Mouse (Mus musculus) right cerebral cortex, postnatal 4 days (tissue): ENCODE measurements around the gene Mfsd2a.

Experiments
- DNase-seq: peaks from one replicate; pipeline ENCODE4 v3.0.0-alpha.2; 2022

Mfsd2a gene

DNA sequence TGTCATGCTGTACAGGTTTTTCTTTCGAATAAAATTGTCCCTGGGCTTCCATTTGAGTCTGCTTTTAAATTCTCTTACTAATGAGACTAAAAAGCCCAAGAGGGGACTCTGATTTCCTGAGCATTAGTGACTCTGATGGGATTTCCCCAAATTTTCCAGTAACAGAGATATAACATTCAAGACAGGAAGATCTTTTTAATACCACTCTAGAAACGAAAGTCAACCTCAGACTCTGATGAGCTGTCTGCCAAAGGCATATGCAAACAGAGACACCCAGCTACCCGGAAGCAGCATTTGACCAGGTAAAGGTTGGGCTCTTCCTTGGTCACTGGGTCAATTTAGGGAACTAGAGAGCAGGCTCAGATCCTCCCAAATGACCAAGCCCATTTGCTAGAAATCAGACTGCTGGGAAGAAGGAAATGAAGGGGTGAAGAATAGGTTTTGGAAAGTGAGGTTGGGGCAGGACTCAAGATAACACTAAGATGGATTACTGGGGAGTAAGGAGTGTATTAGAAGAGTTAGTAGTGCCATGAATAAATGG lies 27.9 kb downstream of the Mfsd2a start:
- no peak for DNase-seq

DNA sequence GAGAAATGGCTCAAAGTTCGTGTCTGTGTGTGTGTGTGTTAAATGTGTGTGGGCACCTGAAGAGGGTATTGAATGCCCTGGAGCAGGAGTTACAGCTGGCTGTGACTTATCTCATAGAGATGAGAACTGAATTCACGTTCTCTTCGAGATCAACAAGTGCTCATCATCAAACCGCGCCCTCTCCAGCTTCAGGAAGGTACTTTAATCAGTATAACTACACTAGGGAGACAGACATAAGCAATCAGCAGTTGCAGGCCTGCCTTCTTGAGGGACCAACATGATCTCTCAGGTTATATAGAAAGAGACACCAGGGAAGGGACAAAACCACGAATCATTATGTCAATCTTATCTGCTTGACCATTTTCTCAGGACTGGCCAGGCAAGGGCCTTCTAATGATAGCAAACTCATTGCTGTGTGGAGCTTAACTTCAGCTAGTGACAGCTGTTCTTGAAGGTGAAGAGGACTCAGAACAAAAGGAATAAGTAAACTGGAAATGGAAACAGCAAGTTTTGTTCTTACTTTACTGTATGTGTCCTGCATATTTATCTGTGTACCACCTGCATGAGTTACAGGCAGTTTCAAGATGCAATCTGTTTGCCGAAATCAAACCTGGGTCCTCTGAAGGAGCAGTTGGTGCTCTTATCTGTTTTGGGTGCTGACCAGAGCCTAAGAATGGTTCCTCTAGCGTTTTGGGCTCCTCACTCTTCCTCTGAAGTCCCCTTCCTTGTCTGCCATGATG lies 28.6 kb downstream of the Mfsd2a start:
- no peak for DNase-seq

DNA sequence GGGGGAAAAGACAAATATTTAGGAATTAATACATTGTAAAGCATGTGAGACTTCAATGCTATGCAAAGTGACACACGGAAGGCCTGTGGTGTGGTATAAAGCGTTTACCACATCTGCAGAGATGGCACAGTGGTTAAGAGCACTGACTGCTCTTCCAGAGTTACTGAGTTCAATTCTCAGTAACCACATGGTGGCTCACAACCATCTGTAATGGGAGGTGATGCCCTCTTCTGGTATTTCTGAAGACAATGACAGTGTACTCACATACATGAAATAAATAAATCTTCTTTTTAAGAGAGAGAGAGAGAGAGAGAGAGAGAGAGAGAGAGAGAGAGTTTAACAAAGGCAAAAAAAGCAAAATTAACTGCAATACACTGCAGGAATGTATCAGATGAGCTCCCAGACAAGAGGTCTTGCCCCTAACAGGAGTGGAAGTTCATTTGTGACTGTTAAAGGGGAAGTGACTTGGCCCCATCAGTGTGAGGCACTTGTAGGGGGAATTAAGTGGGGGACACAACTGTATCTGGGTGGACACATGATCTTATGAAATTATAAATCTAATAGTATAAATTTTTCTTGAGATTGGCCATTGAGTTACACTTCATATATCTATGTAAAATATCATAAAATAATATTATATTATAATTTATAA lies 29.9 kb downstream of the Mfsd2a start:
- DNase-seq = no peak

DNA sequence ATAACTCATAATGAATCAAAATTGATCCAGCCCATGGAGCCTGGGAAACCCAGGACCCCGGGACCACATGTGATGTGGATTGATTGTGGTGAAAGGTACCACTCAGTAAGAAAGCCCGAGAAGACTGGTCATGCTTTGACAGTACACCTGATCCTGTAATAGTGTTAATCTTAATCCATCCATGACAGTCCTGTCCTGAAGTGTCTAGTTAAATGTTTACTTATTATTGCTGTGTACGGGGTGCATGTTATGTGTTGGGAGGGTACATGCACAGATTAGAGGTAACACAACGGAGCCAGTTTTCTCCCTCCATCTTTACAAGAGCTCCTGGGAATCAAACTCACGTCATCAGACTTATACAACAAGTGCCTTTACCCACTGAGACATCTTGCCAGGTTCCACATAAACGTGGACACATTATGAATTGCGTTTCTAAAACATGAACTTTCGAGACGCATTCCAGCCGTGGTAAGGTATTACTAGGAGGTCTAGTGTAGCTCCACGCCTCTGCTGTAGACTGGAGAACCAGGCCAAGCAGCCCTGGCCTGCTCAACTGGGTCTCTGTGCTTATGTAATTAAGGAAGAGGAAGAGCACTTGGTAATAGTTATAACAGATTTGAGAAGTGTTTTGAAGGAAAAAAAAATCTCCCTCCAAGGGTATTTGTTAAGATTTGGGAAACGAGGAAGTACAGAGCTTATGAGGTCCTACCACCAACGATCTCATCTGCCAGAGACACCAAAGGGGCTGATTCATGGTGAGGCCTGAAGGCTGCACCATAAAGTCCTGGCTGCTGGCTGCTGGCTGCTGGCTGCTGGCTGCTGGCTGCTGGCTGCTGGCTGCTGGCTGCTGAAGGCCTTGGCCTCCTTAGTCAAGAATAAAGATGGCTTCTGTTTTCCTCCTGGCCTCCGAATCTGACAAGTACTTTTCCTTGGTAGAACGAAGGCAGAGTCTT lies 37.3 kb downstream of the Mfsd2a start:
- no peak for DNase-seq

DNA sequence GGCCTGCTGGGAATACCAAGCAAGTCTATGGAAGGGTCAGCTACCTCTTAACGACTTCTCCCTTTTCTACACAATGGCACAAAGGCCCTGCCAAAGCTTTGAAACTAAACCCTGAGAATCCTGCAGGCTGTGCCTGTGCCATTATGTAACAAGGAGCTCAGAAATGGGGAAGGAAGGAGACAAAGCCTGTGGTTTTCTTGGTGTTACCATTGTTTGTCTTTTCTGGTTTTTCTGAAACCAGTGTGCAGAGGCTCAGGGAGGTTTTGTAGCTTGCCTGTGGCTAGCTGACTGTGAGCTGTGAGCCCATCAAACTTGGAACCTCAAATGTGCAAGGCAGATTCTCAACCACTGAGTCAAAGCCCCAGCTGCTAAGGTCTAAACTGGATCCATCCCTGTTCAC lies 38.1 kb downstream of the Mfsd2a start:
- no peak for DNase-seq

DNA sequence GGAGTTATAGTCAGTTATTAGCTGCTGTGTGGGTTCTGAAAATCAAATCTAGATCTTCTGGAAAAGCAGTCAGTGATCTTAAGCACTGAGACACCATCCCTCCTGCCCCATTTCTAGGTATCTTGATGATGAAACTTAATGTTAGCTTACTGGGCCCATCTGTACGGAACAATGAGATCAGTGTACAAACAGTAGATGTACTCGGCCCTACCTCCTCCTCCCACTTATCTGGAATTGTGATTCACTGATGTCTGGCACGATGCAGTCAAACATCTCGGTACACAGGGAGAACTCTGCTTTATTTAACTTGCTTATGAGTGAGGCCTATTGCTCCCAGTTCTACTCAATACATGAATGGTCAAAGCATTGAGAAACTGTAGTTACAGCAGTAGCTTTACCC lies 45.0 kb downstream of the Mfsd2a start:
- no peak for DNase-seq

DNA sequence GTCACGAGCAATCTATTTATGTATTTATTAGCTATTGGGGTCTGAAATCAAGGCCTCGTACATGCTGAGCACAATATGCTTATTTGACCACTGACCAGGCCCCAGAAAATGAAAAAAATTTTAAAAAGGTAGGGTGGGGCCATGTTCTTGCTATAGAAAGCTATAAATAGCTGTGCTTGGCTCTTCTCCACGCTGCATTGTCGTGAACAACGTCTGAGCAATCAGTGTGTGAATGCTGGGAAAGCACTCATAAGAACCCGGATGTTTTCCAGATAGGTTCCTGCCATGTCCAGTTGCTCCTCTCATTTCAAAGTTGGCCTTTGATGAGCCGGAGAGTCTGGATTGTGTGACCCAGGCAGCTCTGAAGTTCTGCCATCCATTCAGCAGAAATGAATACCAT lies 46.8 kb downstream of the Mfsd2a start:
- no peak for DNase-seq

DNA sequence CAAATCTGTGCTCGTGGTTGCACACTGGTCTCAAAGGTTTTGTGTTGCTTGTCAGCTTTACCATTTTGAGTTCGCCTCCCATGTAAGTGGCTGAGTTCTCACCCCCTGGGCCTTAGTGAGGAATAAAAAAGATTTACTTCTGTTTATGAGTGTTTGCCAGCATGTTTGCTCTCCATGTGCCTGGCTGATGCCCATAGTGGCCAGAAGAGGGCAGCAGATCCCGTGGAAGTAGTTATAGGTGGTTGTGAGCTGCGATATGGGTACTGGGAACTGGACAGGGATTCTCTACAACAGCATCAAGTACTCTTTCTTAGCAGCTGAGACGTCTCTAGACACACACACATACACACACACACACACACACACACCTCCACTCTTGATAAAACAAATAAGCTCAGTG lies 48.4 kb downstream of the Mfsd2a start:
- DNase-seq = no peak

DNA sequence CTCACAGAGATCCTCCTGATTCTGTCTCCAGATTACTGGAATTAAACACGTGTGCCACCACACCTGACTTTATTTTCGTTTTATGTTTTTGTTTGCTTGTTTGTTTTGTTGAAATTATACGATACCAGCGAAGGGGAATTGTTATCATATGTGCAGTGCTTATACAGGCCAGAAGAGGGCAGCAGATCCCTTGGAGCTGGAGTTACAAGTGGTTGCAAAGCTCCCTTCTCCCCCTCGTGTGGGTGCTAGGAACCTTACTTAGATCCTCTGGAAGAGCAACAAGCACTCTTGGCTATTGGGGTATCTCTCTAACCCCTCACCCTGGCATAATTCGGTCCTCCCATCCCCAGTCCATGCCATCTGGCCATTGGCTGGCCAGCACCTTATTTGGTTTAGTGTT lies 50.4 kb downstream of the Mfsd2a start:
- DNase-seq = no peak

DNA sequence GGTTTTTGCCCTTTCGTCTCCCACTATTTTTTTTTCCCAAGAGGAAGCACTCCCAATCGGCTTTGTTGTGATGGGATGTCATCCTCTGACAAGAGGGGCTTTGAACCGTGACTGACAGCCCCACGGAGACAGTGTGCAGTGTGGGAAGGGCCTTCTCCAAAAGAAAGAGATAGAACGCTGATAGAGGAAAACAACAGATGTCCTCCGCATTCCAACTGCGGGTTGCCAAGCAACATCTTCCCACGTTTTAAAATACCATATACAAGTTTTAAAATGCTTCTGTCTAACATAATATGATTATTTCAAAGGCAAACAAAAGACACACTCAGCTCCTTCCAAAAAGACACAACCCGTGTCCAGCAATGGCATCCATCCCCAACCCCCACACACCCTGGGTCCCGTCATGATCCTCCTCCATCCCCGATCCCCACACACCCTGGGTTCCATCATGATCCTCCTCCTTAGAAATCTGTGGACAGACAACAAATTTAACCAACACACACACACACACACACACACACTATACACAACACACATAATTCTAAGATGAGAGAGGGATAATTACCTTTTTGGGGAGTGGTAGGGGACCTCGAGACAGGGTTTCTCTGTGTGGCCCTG lies 51.3 kb downstream of the Mfsd2a start:
- DNase-seq = peak; percentile 42

DNA sequence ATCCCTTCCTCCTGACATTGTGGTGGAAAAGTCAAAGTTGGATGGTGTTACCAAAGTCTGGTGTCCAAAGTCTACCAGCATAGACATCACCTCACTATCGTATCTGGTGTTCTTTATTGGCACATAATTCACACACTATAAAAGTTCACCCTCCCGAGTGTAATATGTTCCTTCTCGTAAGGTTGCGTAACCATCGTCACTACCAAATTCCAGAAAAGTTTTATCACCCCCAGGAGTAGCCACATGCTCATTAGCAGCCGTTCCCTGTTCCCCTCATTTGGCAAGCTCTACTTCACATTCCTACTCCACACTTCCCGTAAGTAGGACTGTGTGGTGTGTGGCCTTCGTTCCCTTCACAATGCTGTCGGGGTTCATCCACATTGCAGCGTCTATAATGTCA lies 55.6 kb downstream of the Mfsd2a start:
- no peak for DNase-seq

DNA sequence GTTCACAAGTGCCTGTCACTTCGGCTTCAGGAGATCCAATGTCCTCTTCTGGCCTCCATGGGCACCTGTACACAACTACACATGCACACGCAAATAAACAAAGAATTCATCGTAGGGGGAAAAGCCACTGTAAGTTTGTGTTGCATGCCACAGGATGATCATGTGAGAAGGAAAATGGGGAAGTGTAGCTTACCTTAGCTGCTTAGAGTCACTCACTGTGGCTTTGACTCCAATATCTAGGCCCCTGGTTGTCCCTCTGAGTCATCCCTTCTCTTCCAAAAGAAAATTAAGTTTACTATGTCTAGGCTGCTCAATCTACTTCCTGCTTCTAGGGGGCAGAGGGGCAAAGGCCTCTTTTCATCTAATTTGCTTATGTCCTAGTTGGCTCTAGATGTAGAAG lies 57.3 kb downstream of the Mfsd2a start:
- no peak for DNase-seq

DNA sequence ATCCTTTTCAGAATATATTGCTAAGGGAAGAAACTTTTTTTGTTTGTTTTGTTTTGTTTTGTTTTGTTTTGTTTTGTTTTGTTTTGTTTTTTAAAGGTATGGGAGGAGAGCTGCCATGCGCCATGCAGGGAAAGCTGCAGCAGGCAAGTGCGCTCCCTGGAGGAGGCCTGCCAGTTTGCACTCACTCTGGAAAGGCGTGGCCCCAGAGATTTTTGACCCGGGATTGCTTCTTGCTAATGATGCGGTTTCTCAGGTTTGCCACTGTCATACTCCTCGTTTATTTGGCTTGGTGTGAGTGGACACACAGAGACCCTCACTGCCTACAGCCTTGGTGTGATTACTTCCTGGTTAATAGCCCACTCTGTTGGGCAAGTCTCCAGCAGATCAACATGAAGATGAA lies 58.8 kb downstream of the Mfsd2a start:
- peak; percentile 18 for DNase-seq

DNA sequence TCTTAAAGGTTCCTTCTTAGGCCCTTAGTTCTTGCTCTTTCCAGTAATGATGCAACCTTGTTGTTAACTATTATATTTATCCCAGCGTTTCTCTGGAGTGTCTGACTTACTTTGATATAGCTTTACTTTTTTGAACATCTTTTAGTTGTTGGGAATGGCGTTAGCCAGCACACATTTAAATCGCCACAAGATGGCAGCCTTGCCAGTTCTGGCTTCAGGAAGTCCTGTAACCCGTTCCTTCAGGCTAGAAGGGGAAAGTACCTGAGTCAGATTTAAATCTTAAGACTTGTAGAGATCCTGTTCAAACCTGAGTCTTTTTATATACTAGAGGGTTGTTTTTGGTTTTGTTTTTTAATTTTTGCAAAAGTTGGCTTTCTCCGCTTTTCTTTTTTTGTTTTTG lies 62.7 kb downstream of the Mfsd2a start:
- DNase-seq = peak; percentile 75

DNA sequence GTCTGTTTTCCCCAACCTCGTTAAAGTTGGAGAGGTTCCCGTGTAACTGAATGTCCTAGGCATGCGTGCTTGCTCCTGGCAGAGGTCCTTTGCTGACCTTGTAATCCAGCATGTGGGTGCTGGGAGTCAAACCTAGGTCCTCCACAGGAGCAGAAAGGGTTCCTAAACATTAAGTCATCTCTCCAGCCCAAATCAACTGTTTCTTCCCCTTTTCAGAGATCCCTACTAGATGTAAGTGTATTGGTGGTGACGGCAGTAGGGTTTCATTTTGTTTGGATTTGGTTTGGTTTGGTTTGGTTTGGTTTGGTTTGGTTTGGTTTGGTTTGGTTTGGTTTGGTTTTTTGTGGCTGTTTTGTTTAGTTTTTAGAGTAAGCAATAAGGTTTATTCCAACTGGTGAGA lies 63.2 kb downstream of the Mfsd2a start:
- no peak for DNase-seq
